Mouse (Mus musculus) intestine, embryonic 14.5 days (tissue): ENCODE measurements at regions not wholly inside any gene's neighbourhood (a gene's known extent, or its start where the extent isn't known, plus 50 kb on each side); places are given as distances from the start of the nearest gene placed in this dataset.

ENCODE experiments used
- ATAC-seq: fragments of 200-750 bp; cut with Nextera tagmentation; replicated peaks from 2 replicates; pipeline ENCODE4 v1.8.0; 2017; ENCODE audit warnings: low read depth, moderate number of reproducible peaks, moderate TSS enrichment, moderate library complexity; ENCODE audit not compliant: low FRiP score, low TSS enrichment
- DNase-seq: peaks from one replicate; pipeline ENCODE4 v3.0.0-alpha.2; 2018; ENCODE audit warnings: low spot score
- H3K27ac ChIP-seq: fragments of 300-500 bp; sonication (generic); 2 replicates; pipeline ENCODE4 v1.5.1; 2014; ENCODE audit warnings: low read depth, mild to moderate bottlenecking, control low read depth
- H3K27me3 ChIP-seq: fragments of 300-500 bp; sonication (generic); replicated peaks from 2 replicates; pipeline ENCODE4 v1.6.1; 2014; ENCODE audit warnings: low read length, control low read depth; ENCODE audit not compliant: control insufficient read depth, insufficient read depth
- H3K36me3 ChIP-seq: fragments of 300-500 bp; sonication (generic); 2 replicates; pipeline ENCODE4 v1.6.1; 2014; ENCODE audit warnings: low read length, control low read depth; ENCODE audit not compliant: control insufficient read depth, insufficient read depth
- H3K4me1 ChIP-seq: fragments of 300-500 bp; sonication (generic); replicated peaks from 2 replicates; pipeline ENCODE4 v1.6.1; 2014; ENCODE audit warnings: low read length, control low read depth, mixed read lengths; ENCODE audit not compliant: control insufficient read depth, insufficient read depth
- H3K4me2 ChIP-seq: fragments of 300-500 bp; sonication (generic); 2 replicates; pipeline ENCODE4 v1.6.1; 2014; ENCODE audit warnings: low read length
- H3K4me3 ChIP-seq: fragments of 300-500 bp; sonication (generic); 2 replicates; pipeline ENCODE4 v1.5.1; 2014; ENCODE audit warnings: low read depth, low read length, control low read depth, mixed read lengths
- H3K9ac ChIP-seq: fragments of 300-500 bp; sonication (generic); 2 replicates; pipeline ENCODE4 v1.6.1; 2014; ENCODE audit warnings: mild to moderate bottlenecking, low read length
- H3K9me3 ChIP-seq: fragments of 300-500 bp; sonication (generic); 2 replicates; pipeline ENCODE4 v1.6.1; 2016; ENCODE audit warnings: low read length, control low read depth; ENCODE audit not compliant: control insufficient read depth
- WGBS: fragments of 180-500 bp; shearing (Covaris S2); extraction: QIAGEN DNeasy Blood & Tissue Kit; methylation state at CpG from one replicate; pipeline ENCODE4 v1.1.7; 2014; 5-methylcytosine and 5-hydroxymethylcytosine counted together

GRCm38 (mm10) chr16:29826927-29827326 is 237.3 kb upstream of the Hes1 start:
- no peak for ATAC-seq

GRCm38 (mm10) chr16:29827776-29828175 is 236.4 kb upstream of the Hes1 start:
- DNase-seq (no peak), ATAC-seq (no peak)
- Histone ChIP-seq H3K36me3 (no peaks in the 10 kb centered on the region), H3K4me3 (no peak overlapping the region), H3K9ac (no peak overlapping the region), H3K4me2 (no peak overlapping the region), H3K4me1 (0 out of 2 replicates have a peak, but pooled peaks cover under 1% of the 10 kb centered on the region), H3K27ac (no peak overlapping the region), H3K27me3 (no peaks in the 10 kb centered on the region), H3K9me3 (0 out of 2 replicates have a peak, but pooled peaks cover 4% of the 10 kb centered on the region)
- WGBS, result 89% methylated on average over 1 of the region's 1 CpGs

More at GRCm38 (mm10) chr16:29826927-29827326, 237.3 kb upstream of the Hes1 start:
- Histone ChIP-seq H3K27ac (no peak overlapping the region), H3K27me3 (no peaks in the 10 kb centered on the region), H3K4me2 (no peak overlapping the region), H3K9me3 (0 out of 2 replicates have a peak, but pooled peaks cover 4% of the 10 kb centered on the region), H3K36me3 (no peaks in the 10 kb centered on the region), H3K9ac (no peak overlapping the region), H3K4me1 (peaks cover 3% of the 10 kb centered on the region; the same call in 1 of the 2 replicates), H3K4me3 (no peak overlapping the region)
- no peak for DNase-seq
- WGBS, result 73% methylated on average over 5 of the region's 5 CpGs

- Histone ChIP-seq H3K4me3 (no peak overlapping the region), H3K4me1 (0 out of 2 replicates have a peak, but pooled peaks cover 8% of the 10 kb centered on the region), H3K9ac (no peak overlapping the region), H3K9me3 (0 out of 2 replicates have a peak, but pooled peaks cover 4% of the 10 kb centered on the region), H3K36me3 (no peaks in the 10 kb centered on the region), H3K27ac (no peak overlapping the region), H3K4me2 (no peak overlapping the region), H3K27me3 (no peaks in the 10 kb centered on the region)
- DNase-seq, result no peak
- WGBS, result 94% methylated on average over 9 of the region's 9 CpGs
- no peak for ATAC-seq
These were observed 234.7 kb upstream of the Hes1 start for GRCm38 (mm10) chr16:29829457-29829856.

- DNase-seq, result no peak
- H3K27ac ChIP-seq, result no peak overlapping the region
- ATAC-seq, result no peak
- no peak overlapping the region for H3K4me3 ChIP-seq
- no peaks in the 10 kb centered on the region for H3K36me3 ChIP-seq
- no peaks in the 10 kb centered on the region for H3K27me3 ChIP-seq
- 0 out of 2 replicates have a peak, but pooled peaks cover 8% of the 10 kb centered on the region for H3K4me1 ChIP-seq
- no peak overlapping the region for H3K9ac ChIP-seq
- H3K9me3 ChIP-seq, result 0 out of 2 replicates have a peak, but pooled peaks cover 4% of the 10 kb centered on the region
- H3K4me2 ChIP-seq, result no peak overlapping the region
These were observed 234.1 kb upstream of the Hes1 start for GRCm38 (mm10) chr16:29830101-29830500.

- ATAC-seq (no peak), DNase-seq (no peak)
- Histone ChIP-seq H3K9ac (no peak overlapping the region), H3K4me3 (no peak overlapping the region), H3K4me2 (no peak overlapping the region), H3K27ac (no peak overlapping the region), H3K9me3 (no peaks in the 10 kb centered on the region), H3K36me3 (no peaks in the 10 kb centered on the region), H3K27me3 (no peaks in the 10 kb centered on the region), H3K4me1 (peaks cover 15% of the 10 kb centered on the region)
- 66% methylated on average over 11 of the region's 11 CpGs for WGBS
These were observed 230.9 kb upstream of the Hes1 start for GRCm38 (mm10) chr16:29833298-29833697.

- Histone ChIP-seq H3K27me3 (no peaks in the 10 kb centered on the region), H3K9me3 (no peaks in the 10 kb centered on the region), H3K27ac (no peak overlapping the region), H3K9ac (no peak overlapping the region), H3K4me1 (peaks cover 18% of the 10 kb centered on the region), H3K4me2 (no peak overlapping the region), H3K4me3 (no peak overlapping the region), H3K36me3 (no peaks in the 10 kb centered on the region)
- DNase-seq (no peak), ATAC-seq (no peak)
- WGBS, result 76% methylated on average over 6 of the region's 6 CpGs
These were observed 230.3 kb upstream of the Hes1 start for GRCm38 (mm10) chr16:29833875-29834274.

- H3K9me3 ChIP-seq, result no peaks in the 10 kb centered on the region
- 64% methylated on average over 6 of the region's 6 CpGs for WGBS
- no peak for ATAC-seq
- H3K4me1 ChIP-seq, result peaks cover 26% of the 10 kb centered on the region
- H3K4me3 ChIP-seq, result no peak overlapping the region
- no peak overlapping the region for H3K27ac ChIP-seq
- H3K9ac ChIP-seq, result no peak overlapping the region
- no peak for DNase-seq
- no peak overlapping the region for H3K4me2 ChIP-seq
- no peaks in the 10 kb centered on the region for H3K36me3 ChIP-seq
- H3K27me3 ChIP-seq, result no peaks in the 10 kb centered on the region
These were observed 229.5 kb upstream of the Hes1 start for GRCm38 (mm10) chr16:29834669-29835068.

GRCm38 (mm10) chr16:29837025-29837629 is 227.1 kb upstream of the Hes1 start:
- Histone ChIP-seq H3K36me3 (no peaks in the 10 kb centered on the region), H3K27ac (no peak overlapping the region), H3K27me3 (no peaks in the 10 kb centered on the region), H3K9me3 (no peaks in the 10 kb centered on the region), H3K4me2 (peak overlapping the region; percentile 36), H3K9ac (0 out of 2 replicates have a peak overlapping the region, but pooled peaks have one; percentile 16), H3K4me1 (peaks cover 26% of the 10 kb centered on the region), H3K4me3 (no peak overlapping the region)
- DNase-seq (peak; percentile 67), ATAC-seq (no peak)
- 26% methylated on average over 14 of the region's 14 CpGs for WGBS

GRCm38 (mm10) chr16:29837874-29838273 is 226.3 kb upstream of the Hes1 start:
- no peak overlapping the region for H3K27ac ChIP-seq
- no peak overlapping the region for H3K9ac ChIP-seq
- no peaks in the 10 kb centered on the region for H3K27me3 ChIP-seq
- ATAC-seq (no peak), DNase-seq (no peak)
- H3K4me2 ChIP-seq, result no peak overlapping the region
- H3K4me3 ChIP-seq, result no peak overlapping the region
- H3K4me1 ChIP-seq, result peaks cover 26% of the 10 kb centered on the region
- H3K9me3 ChIP-seq, result no peaks in the 10 kb centered on the region
- H3K36me3 ChIP-seq, result no peaks in the 10 kb centered on the region
- WGBS, result 87% methylated on average over 5 of the region's 5 CpGs
